Mouse (Mus musculus) liver, embryonic 13.5 days (tissue): ENCODE measurements around the gene Tyrp1. TPM values are rescaled to one million over a fixed set of nuclear protein-coding genes. Genes with fewer than 3 reads are reported as not detected.

ENCODE experiments used
- ATAC-seq: fragments of 200-750 bp; cut with Nextera tagmentation; 2 replicates; pipeline ENCODE4 v1.8.0; 2017; ENCODE audit warnings: low read depth, mild to moderate bottlenecking, moderate number of reproducible peaks, moderate library complexity
- DNase-seq: peaks from one replicate; pipeline ENCODE4 v3.0.0; 2022
- H3K27ac ChIP-seq: fragments of 300-500 bp; sonication (generic); 2 replicates; pipeline ENCODE4 v1.5.1; 2015; ENCODE audit warnings: moderate library complexity, mild to moderate bottlenecking, inconsistent platforms
- H3K27me3 ChIP-seq: fragments of 300-500 bp; sonication (generic); 2 replicates; pipeline ENCODE4 v1.6.1; 2015; ENCODE audit warnings: mild to moderate bottlenecking, inconsistent platforms
- H3K36me3 ChIP-seq: fragments of 300-500 bp; sonication (generic); 2 replicates; pipeline ENCODE4 v1.6.1; 2015; ENCODE audit warnings: mild to moderate bottlenecking, inconsistent platforms
- H3K4me1 ChIP-seq: fragments of 300-500 bp; sonication (generic); replicated peaks from 2 replicates; pipeline ENCODE4 v1.6.1; 2015; ENCODE audit warnings: inconsistent platforms
- H3K4me2 ChIP-seq: fragments of 300-500 bp; sonication (generic); 2 replicates; pipeline ENCODE4 v1.6.1; 2015; ENCODE audit warnings: inconsistent platforms, mild to moderate bottlenecking, moderate library complexity
- H3K4me3 ChIP-seq: fragments of 300-500 bp; sonication (generic); replicated peaks from 2 replicates; pipeline ENCODE4 v1.5.1; 2015; ENCODE audit warnings: mild to moderate bottlenecking, inconsistent platforms
- H3K9ac ChIP-seq: fragments of 300-500 bp; sonication (generic); 2 replicates; pipeline ENCODE4 v1.6.1; 2015; ENCODE audit warnings: mild to moderate bottlenecking, inconsistent platforms
- H3K9me3 ChIP-seq: fragments of 300-500 bp; sonication (generic); replicated peaks from 2 replicates; pipeline ENCODE4 v1.6.1; 2016; ENCODE audit warnings: inconsistent platforms
- WGBS: fragments of 180-500 bp; shearing (Covaris S2); methylation state at CpG from one replicate; pipeline ENCODE4 v1.1.7; 2015; ENCODE audit not compliant: insufficient replicate concordance; 5-methylcytosine and 5-hydroxymethylcytosine counted together
- polyA plus RNA-seq: library from polyadenylated mRNA; unstranded; fragments of >200 nt; fragmentation: Nextera tagmentation; extraction: Ambion mirVana; gene quantifications from 2 replicates; pipeline ENCODE4 v1.2.1, GENCODE M21; 2015

Gene Tyrp1
- not detected in 2 replicates for polyA plus RNA-seq

- no peak within 1 kb of the TSS for H3K4me2 ChIP-seq
- H3K27ac ChIP-seq: no peak within 1 kb of the TSS
- H3K4me1 ChIP-seq: no peaks in the 10 kb centered on the region
- H3K4me3 ChIP-seq: no peak within 1 kb of the TSS
- no peaks in the 10 kb centered on the region for H3K36me3 ChIP-seq
- H3K9me3 ChIP-seq: no peaks in the 10 kb centered on the region
- no peak for ATAC-seq
- no peak within 1 kb of the TSS for H3K9ac ChIP-seq
- 50% methylated on average over 3 of the region's 3 CpGs for WGBS
- H3K27me3 ChIP-seq: no peaks in the 10 kb centered on the region
- no peak for DNase-seq
Measured at GRCm38 (mm10) chr4:80834050-80834449, at the start of gene Tyrp1. Tyrp1 (plus strand) TSS chr4:80834123.

- Histone ChIP-seq H3K4me2 (no peak overlapping the region), H3K9me3 (no peaks in the 10 kb centered on the region), H3K27me3 (no peaks in the 10 kb centered on the region), H3K36me3 (no peaks in the 10 kb centered on the region), H3K4me3 (no peak overlapping the region), H3K4me1 (no peaks in the 10 kb centered on the region), H3K27ac (no peak overlapping the region), H3K9ac (no peak overlapping the region)
- WGBS: 78% methylated on average over 1 of the region's 1 CpGs
- DNase-seq (no peak), ATAC-seq (no peak)
Measured at GRCm38 (mm10) chr4:80788339-80788738, 45.6 kb upstream of the Tyrp1 start.

GRCm38 (mm10) chr4:80819511-80819910, 14.4 kb upstream of the Tyrp1 start:
- Histone ChIP-seq H3K9ac (no peak overlapping the region), H3K9me3 (no peaks in the 10 kb centered on the region), H3K27me3 (no peaks in the 10 kb centered on the region), H3K4me3 (no peak overlapping the region), H3K27ac (no peak overlapping the region), H3K36me3 (no peaks in the 10 kb centered on the region), H3K4me2 (no peak overlapping the region), H3K4me1 (no peaks in the 10 kb centered on the region)
- ATAC-seq (no peak), DNase-seq (no peak)

GRCm38 (mm10) chr4:80821945-80822344, 12.0 kb upstream of the Tyrp1 start:
- Histone ChIP-seq H3K9me3 (no peaks in the 10 kb centered on the region), H3K27ac (no peak overlapping the region), H3K36me3 (no peaks in the 10 kb centered on the region), H3K9ac (no peak overlapping the region), H3K4me2 (no peak overlapping the region), H3K27me3 (no peaks in the 10 kb centered on the region), H3K4me3 (no peak overlapping the region), H3K4me1 (no peaks in the 10 kb centered on the region)
- ATAC-seq (no peak), DNase-seq (no peak)
- WGBS: 60% methylated on average over 3 of the region's 3 CpGs

GRCm38 (mm10) chr4:80828232-80828631, 5.7 kb upstream of the Tyrp1 start:
- H3K9me3 ChIP-seq: no peaks in the 10 kb centered on the region
- no peak overlapping the region for H3K4me2 ChIP-seq
- no peak overlapping the region for H3K4me3 ChIP-seq
- 56% methylated on average over 2 of the region's 2 CpGs for whole genome bisulfite sequencing
- H3K36me3 ChIP-seq: no peaks in the 10 kb centered on the region
- no peaks in the 10 kb centered on the region for H3K27me3 ChIP-seq
- no peak for ATAC-seq
- no peak for DNase-seq
- no peaks in the 10 kb centered on the region for H3K4me1 ChIP-seq
- no peak overlapping the region for H3K27ac ChIP-seq
- no peak overlapping the region for H3K9ac ChIP-seq

- no peaks in the 10 kb centered on the region for H3K9me3 ChIP-seq
- H3K4me1 ChIP-seq: no peaks in the 10 kb centered on the region
- H3K9ac ChIP-seq: no peak overlapping the region
- H3K36me3 ChIP-seq: no peaks in the 10 kb centered on the region
- H3K4me3 ChIP-seq: no peak overlapping the region
- no peak overlapping the region for H3K4me2 ChIP-seq
- no peak overlapping the region for H3K27ac ChIP-seq
- H3K27me3 ChIP-seq: no peaks in the 10 kb centered on the region
- DNase-seq: no peak
- ATAC-seq: no peak
- 63% methylated on average over 4 of the region's 4 CpGs for WGBS
Measured at GRCm38 (mm10) chr4:80839317-80839716, 5.4 kb downstream of the Tyrp1 start.

- Histone ChIP-seq H3K27ac (no peak overlapping the region), H3K4me3 (no peak overlapping the region), H3K9me3 (no peaks in the 10 kb centered on the region), H3K27me3 (no peaks in the 10 kb centered on the region), H3K4me1 (no peaks in the 10 kb centered on the region), H3K4me2 (no peak overlapping the region), H3K36me3 (no peaks in the 10 kb centered on the region), H3K9ac (no peak overlapping the region)
- DNase-seq: no peak
- ATAC-seq: no peak
- WGBS: 70% methylated on average over 1 of the region's 1 CpGs
Measured at GRCm38 (mm10) chr4:80841980-80842379, 8.1 kb downstream of the Tyrp1 start.

GRCm38 (mm10) chr4:80843752-80844151, 9.8 kb downstream of the Tyrp1 start:
- no peak for ATAC-seq

GRCm38 (mm10) chr4:80846052-80846451, 12.1 kb downstream of the Tyrp1 start:
- Histone ChIP-seq H3K9me3 (no peaks in the 10 kb centered on the region), H3K4me1 (no peaks in the 10 kb centered on the region), H3K36me3 (no peaks in the 10 kb centered on the region), H3K27me3 (no peaks in the 10 kb centered on the region), H3K4me3 (no peak overlapping the region), H3K27ac (no peak overlapping the region), H3K4me2 (no peak overlapping the region), H3K9ac (no peak overlapping the region)
- 59% methylated on average over 3 of the region's 3 CpGs for WGBS
- ATAC-seq (no peak), DNase-seq (no peak)

More at GRCm38 (mm10) chr4:80843752-80844151, 9.8 kb downstream of the Tyrp1 start:
- H3K9me3 ChIP-seq: no peaks in the 10 kb centered on the region
- no peak for DNase-seq
- H3K4me3 ChIP-seq: no peak overlapping the region
- no peak overlapping the region for H3K4me2 ChIP-seq
- H3K36me3 ChIP-seq: no peaks in the 10 kb centered on the region
- no peaks in the 10 kb centered on the region for H3K27me3 ChIP-seq
- H3K4me1 ChIP-seq: no peaks in the 10 kb centered on the region
- H3K9ac ChIP-seq: no peak overlapping the region
- H3K27ac ChIP-seq: no peak overlapping the region

GRCm38 (mm10) chr4:80852590-80853425, 18.9 kb downstream of the Tyrp1 start:
- H3K4me2 ChIP-seq: no peak overlapping the region
- WGBS: 55% methylated on average over 7 of the region's 7 CpGs
- DNase-seq (no peak), ATAC-seq (no peak)
- H3K9ac ChIP-seq: no peak overlapping the region
- H3K36me3 ChIP-seq: no peaks in the 10 kb centered on the region
- no peak overlapping the region for H3K4me3 ChIP-seq
- no peaks in the 10 kb centered on the region for H3K27me3 ChIP-seq
- H3K27ac ChIP-seq: no peak overlapping the region
- no peaks in the 10 kb centered on the region for H3K9me3 ChIP-seq
- H3K4me1 ChIP-seq: no peaks in the 10 kb centered on the region

- H3K4me3 ChIP-seq: no peak overlapping the region
- H3K9ac ChIP-seq: no peak overlapping the region
- H3K27ac ChIP-seq: no peak overlapping the region
- no peak for ATAC-seq
- DNase-seq: no peak
- H3K9me3 ChIP-seq: no peaks in the 10 kb centered on the region
- H3K4me1 ChIP-seq: no peaks in the 10 kb centered on the region
- no peaks in the 10 kb centered on the region for H3K27me3 ChIP-seq
- no peak overlapping the region for H3K4me2 ChIP-seq
- no peaks in the 10 kb centered on the region for H3K36me3 ChIP-seq
- WGBS: 74% methylated on average over 9 of the region's 9 CpGs
Measured at GRCm38 (mm10) chr4:80855495-80855894, 21.6 kb downstream of the Tyrp1 start.

- Histone ChIP-seq H3K27me3 (no peaks in the 10 kb centered on the region), H3K4me2 (no peak overlapping the region), H3K36me3 (no peaks in the 10 kb centered on the region), H3K4me1 (no peaks in the 10 kb centered on the region), H3K27ac (no peak overlapping the region), H3K4me3 (no peak overlapping the region), H3K9ac (no peak overlapping the region), H3K9me3 (no peaks in the 10 kb centered on the region)
- 75% methylated on average over 9 of the region's 9 CpGs for WGBS
- no peak for DNase-seq
- no peak for ATAC-seq
Measured at GRCm38 (mm10) chr4:80862962-80863361, 29.0 kb downstream of the Tyrp1 start.
